Mouse (Mus musculus): Measurements from ENCODE around the gene Zfp316.

The Zfp316 gene

GRCm38 (mm10) chr5:143284762-143285161 is 14.9 kb upstream of the Zfp316 start:
- in situ Hi-C loops (cut with MseI, MboI) = no loop called here

GRCm38 (mm10) chr5:143279247-143279646 is 9.4 kb upstream of the Zfp316 start:
- in situ Hi-C loops (cut with MseI, MboI) = no loop called here

- in situ Hi-C loops (cut with MseI, MboI) = no loop called here
Observed at GRCm38 (mm10) chr5:143275761-143276160, 5.9 kb upstream of the Zfp316 start.

- in situ Hi-C loops (cut with MseI, MboI) = no loop called here
Observed at GRCm38 (mm10) chr5:143272540-143273330, 2.9 kb upstream of the Zfp316 start.

GRCm38 (mm10) chr5:143272108-143272507 is 2.3 kb upstream of the Zfp316 start:
- in situ Hi-C loops (cut with MseI, MboI) = no loop called here

GRCm38 (mm10) chr5:143271642-143272041 is 1.8 kb upstream of the Zfp316 start:
- in situ Hi-C loops (cut with MseI, MboI) = no loop called here

- in situ Hi-C loops (cut with MseI, MboI) = no loop called here
Observed at GRCm38 (mm10) chr5:143270151-143270519, 313 bp upstream of the Zfp316 start.

- in situ Hi-C loops (cut with MseI, MboI) = no loop called here
Observed at GRCm38 (mm10) chr5:143268985-143269362, 848 bp downstream of the Zfp316 start.

GRCm38 (mm10) chr5:143266794-143267193 is 3.0 kb downstream of the Zfp316 start:
- in situ Hi-C loops (cut with MseI, MboI) = no loop called here

- in situ Hi-C loops (cut with MseI, MboI) = no loop called here
Observed at GRCm38 (mm10) chr5:143265409-143265808, 4.4 kb downstream of the Zfp316 start.

- in situ Hi-C loops (cut with MseI, MboI) = no loop called here
Observed at GRCm38 (mm10) chr5:143264689-143265088, 5.1 kb downstream of the Zfp316 start.

- in situ Hi-C loops (cut with MseI, MboI) = no loop called here
Observed at GRCm38 (mm10) chr5:143261636-143262035, 8.2 kb downstream of the Zfp316 start.

- in situ Hi-C loops (cut with MseI, MboI) = no loop called here
Observed at GRCm38 (mm10) chr5:143255802-143256201, 14.0 kb downstream of the Zfp316 start.

- in situ Hi-C loops (cut with MseI, MboI) = no loop called here
Observed at GRCm38 (mm10) chr5:143255131-143255519, 14.7 kb downstream of the Zfp316 start.

GRCm38 (mm10) chr5:143254487-143255130 is 15.2 kb downstream of the Zfp316 start:
- in situ Hi-C loops (cut with MseI, MboI) = no loop called here

- in situ Hi-C loops (cut with MseI, MboI) = no loop called here
Observed at GRCm38 (mm10) chr5:143253881-143254486, 15.8 kb downstream of the Zfp316 start.

- in situ Hi-C loops (cut with MseI, MboI) = no loop called here
Observed at GRCm38 (mm10) chr5:143253186-143253880, 16.5 kb downstream of the Zfp316 start.

- in situ Hi-C loops (cut with MseI, MboI) = no loop called here
Observed at GRCm38 (mm10) chr5:143252791-143253185, 17.0 kb downstream of the Zfp316 start.

GRCm38 (mm10) chr5:143252039-143252438 is 17.8 kb downstream of the Zfp316 start:
- in situ Hi-C loops (cut with MseI, MboI) = no loop called here

- in situ Hi-C loops (cut with MseI, MboI) = no loop called here
Observed at GRCm38 (mm10) chr5:143244926-143245325, 24.9 kb downstream of the Zfp316 start.

GRCm38 (mm10) chr5:143236036-143236435 is 33.8 kb downstream of the Zfp316 start:
- in situ Hi-C loops (cut with MseI, MboI) = no loop called here

- in situ Hi-C loops (cut with MseI, MboI) = no loop called here
Observed at GRCm38 (mm10) chr5:143235028-143235693, 34.7 kb downstream of the Zfp316 start, which contains the start of gene Zfp12. Zfp12 (plus strand) TSS chr5:143235163.
